Mouse (Mus musculus) ES-E14 (cell line): ENCODE data around the gene Hp.

Source experiments
- MAFK ChIP-seq: IDR thresholded peaks from 2 replicates; pipeline ENCODE4 v1.6.1; 2014; ENCODE audit warnings: mild to moderate bottlenecking, low read depth, low read length, inconsistent platforms; ENCODE audit not compliant: insufficient read depth
- ZC3H11A ChIP-seq: IDR thresholded peaks from 2 replicates; pipeline ENCODE4 v1.6.1; 2012; ENCODE audit warnings: low read depth, mild to moderate bottlenecking, inconsistent platforms, low read length, borderline replicate concordance

DNA sequence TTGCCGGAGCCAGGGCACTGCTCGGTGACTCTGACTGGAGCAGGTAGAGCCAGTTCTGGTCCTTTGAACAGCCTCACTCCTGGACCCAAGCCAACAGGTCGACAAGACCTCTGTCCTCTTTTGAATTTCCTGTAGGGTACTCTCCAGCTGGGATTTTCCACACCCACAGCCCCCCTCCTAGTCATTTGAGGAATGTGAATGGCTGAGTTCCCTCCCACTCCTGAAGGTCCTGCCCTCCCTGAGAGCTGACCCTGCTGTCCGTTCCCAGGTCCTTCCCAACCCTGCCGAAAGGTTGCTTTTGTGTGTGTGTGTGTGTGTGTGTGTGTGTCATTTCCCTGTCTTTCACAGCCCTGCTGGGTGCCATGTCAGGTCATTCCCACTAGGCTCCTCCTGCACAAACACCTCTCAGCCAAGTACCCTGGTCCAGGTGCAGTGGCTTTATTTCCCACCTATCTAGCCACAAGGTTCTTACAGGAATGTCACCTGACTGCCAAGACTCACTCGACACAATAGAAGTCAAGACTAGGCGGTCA lies 8.1 kb upstream of the Hp start:
- TF ChIP-seq ZC3H11A (no peak), MAFK (no peak)
